Mouse (Mus musculus) right cerebral cortex, postnatal 10 days (tissue): ENCODE data around the gene Cldn10.

ENCODE experiments used
- DNase-seq, 2 experiments: peaks; one replicate each; pipeline ENCODE4 v3.0.0; 2021; ENCODE audit warnings: low spot score in 2 of 2

Cldn10 gene

DNA sequence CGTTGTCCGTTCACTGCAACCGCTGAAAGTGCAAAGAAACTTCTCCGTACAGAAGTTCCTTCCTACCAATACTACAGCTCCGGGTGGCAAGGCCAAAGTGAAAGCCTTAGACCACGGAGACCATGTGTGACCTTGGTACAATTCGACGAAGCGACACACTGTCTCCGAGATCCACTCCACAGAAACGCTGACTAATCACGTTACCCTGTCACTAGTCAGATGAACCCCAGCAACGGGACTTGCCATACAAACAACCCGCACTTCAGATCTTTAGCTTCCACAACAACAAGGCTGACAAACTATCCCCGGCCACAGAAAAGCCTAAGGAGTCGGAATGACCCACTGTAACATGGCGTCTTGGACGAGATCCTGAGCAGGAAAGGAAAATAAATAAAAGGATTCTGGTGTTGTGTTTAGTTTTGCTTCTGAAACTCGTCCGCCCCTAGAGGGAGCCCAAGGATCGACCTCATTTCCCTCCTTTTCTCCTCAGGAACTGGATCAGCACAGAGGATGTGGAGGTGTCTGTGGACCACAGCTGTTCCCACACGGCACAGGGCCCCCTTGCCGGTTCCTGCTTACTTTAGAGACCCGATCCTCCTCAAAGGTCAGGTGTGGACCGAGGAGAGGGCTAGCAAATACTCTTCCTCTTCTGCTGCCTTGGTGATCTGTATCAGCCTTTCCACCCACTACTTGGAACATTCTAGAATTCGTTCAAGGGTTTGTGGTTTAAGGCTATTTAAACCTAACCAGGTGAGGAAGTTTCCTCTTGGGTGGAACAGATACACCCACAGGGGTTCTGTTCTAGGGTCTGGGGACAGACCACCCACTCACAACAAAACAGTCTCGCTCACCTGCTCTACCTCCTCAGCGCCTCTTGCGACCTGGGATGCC is 122.9 kb downstream of the Cldn10 start:
- DNase-seq: peak; percentile 73 to 84

- no peak for DNase-seq
Measured at GRCm38 (mm10) chr14:118911521-118911920, 123.8 kb downstream of the Cldn10 start.

GRCm38 (mm10) chr14:118913651-118914050 is 125.9 kb downstream of the Cldn10 start:
- DNase-seq: no peak

GRCm38 (mm10) chr14:118919025-118919424 is 131.3 kb downstream of the Cldn10 start:
- peak in 1 of 2 experiments; percentile 35 for DNase-seq

DNA sequence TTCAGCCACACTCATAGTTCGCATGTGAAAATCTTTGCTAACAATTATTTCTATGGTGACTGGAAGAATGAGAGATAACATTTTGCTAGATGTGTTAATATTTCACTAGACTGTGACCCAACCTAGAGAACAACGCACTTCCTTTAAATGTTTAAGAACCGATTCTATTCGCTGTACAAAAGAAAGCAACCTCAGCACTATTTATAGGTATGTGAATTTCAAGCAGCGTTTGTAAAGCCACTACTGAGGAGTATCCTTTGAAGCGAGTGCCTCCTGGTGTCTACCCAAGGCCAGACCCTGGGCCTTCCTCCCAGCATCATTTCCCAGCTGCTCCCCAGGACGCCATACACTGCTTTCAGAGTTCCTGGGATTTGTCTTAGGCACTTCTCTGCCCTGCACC is 132.9 kb downstream of the Cldn10 start:
- no peak for DNase-seq

- peak in 1 of 2 experiments; percentile 50 for DNase-seq
Measured at GRCm38 (mm10) chr14:118922251-118922650, 134.5 kb downstream of the Cldn10 start.

- DNase-seq: peak; percentile 49 to 54
Measured at GRCm38 (mm10) chr14:118922667-118923184, 135.0 kb downstream of the Cldn10 start.
